Mouse (Mus musculus) MEL (cell line): ENCODE data around the gene 1500009C09Rik. TPM values are rescaled to one million over a fixed set of nuclear protein-coding genes. Genes with fewer than 3 reads are reported as not detected.

Experiments
- DNase-seq: peaks from one replicate; pipeline ENCODE4 v3.0.0; 2011; ENCODE audit warnings: low read depth, low spot score
- H3K27ac ChIP-seq: 2 replicates; pipeline ENCODE4 v1.5.1; 2012; ENCODE audit warnings: low read depth, mild to moderate bottlenecking, control low read depth, low read length, moderate library complexity; ENCODE audit not compliant: control insufficient read depth
- H3K27me3 ChIP-seq, 2 experiments: fragments of 150-350 bp in 1 of 2; sonication (generic) in 1 of 2; 2 replicates each; pipeline ENCODE4 v1.6.1; 2012; ENCODE audit warnings: low read length in 2 of 2, mild to moderate bottlenecking in 2 of 2, improper control_type of control experiment in 1 of 2, moderate library complexity in 1 of 2; ENCODE audit not compliant: insufficient read depth in 2 of 2, control insufficient read depth in 1 of 2
- H3K36me3 ChIP-seq, 2 experiments: 2 replicates each; pipeline ENCODE4 v1.6.1; 2012 to 2014; ENCODE audit warnings: low read length in 2 of 2, improper control_type of control experiment in 1 of 2, inconsistent platforms in 1 of 2, mild to moderate bottlenecking in 1 of 2; ENCODE audit not compliant: insufficient read depth in 2 of 2, control insufficient read depth in 1 of 2
- H3K4me1 ChIP-seq, 2 experiments: fragments of 150-350 bp in 1 of 2; sonication (generic) in 1 of 2; 2 replicates each; pipeline ENCODE4 v1.6.1; 2012; ENCODE audit warnings: low read length in 2 of 2, improper control_type of control experiment in 1 of 2, mild to moderate bottlenecking in 1 of 2; ENCODE audit not compliant: insufficient read depth in 2 of 2, control insufficient read depth in 1 of 2
- H3K4me3 ChIP-seq, 2 experiments: fragments of 150-350 bp in 1 of 2; sonication (generic) in 1 of 2; 2 replicates each; pipeline ENCODE4 v1.5.1; 2012; ENCODE audit warnings: low read depth in 2 of 2, low read length in 2 of 2, mild to moderate bottlenecking in 2 of 2, moderate library complexity in 2 of 2, control low read depth in 1 of 2, improper control_type of control experiment in 1 of 2; ENCODE audit not compliant: control insufficient read depth in 1 of 2, insufficient read depth in 1 of 2
- H3K79me2 ChIP-seq: 2 replicates; pipeline ENCODE4 v1.6.1; 2012; ENCODE audit warnings: mild to moderate bottlenecking, low read length, moderate library complexity; ENCODE audit not compliant: control insufficient read depth, poor library complexity, insufficient read depth
- H3K9ac ChIP-seq: 2 replicates; pipeline ENCODE4 v1.6.1; 2012; ENCODE audit warnings: low read depth, mild to moderate bottlenecking, control low read depth, low read length, moderate library complexity; ENCODE audit not compliant: control insufficient read depth, poor library complexity, severe bottlenecking
- H3K9me3 ChIP-seq: fragments of 150-350 bp; sonication (generic); replicated peaks from 2 replicates; pipeline ENCODE4 v1.6.1; 2012; ENCODE audit warnings: mild to moderate bottlenecking, low read length, improper control_type of control experiment, moderate library complexity; ENCODE audit not compliant: insufficient read depth
- BHLHE40 ChIP-seq: IDR thresholded peaks from 2 replicates; pipeline ENCODE4 v1.6.1; 2012; ENCODE audit warnings: low read depth, mild to moderate bottlenecking, inconsistent platforms, low read length, improper control_type of control experiment, borderline replicate concordance
- CHD2 ChIP-seq: IDR thresholded peaks from 2 replicates; pipeline ENCODE4 v1.6.1; 2011; ENCODE audit warnings: low read length, improper control_type of control experiment
- E2F4 ChIP-seq: IDR thresholded peaks from 2 replicates; pipeline ENCODE4 v1.6.1; 2011; ENCODE audit warnings: low read depth, low read length, improper control_type of control experiment, borderline replicate concordance
- EP300 ChIP-seq, 2 experiments: IDR thresholded peaks; 2 replicates each; pipeline ENCODE4 v1.6.1; 2011; ENCODE audit warnings: improper control_type of control experiment in 2 of 2, low read length in 2 of 2, low read depth in 1 of 2, mild to moderate bottlenecking in 1 of 2
- GABPA ChIP-seq: IDR thresholded peaks from 2 replicates; pipeline ENCODE4 v1.6.1; 2012; ENCODE audit warnings: low read depth, mild to moderate bottlenecking, inconsistent platforms, low read length, improper control_type of control experiment, moderate library complexity
- GATA1 ChIP-seq: IDR thresholded peaks from 2 replicates; pipeline ENCODE4 v1.6.1; 2011; ENCODE audit warnings: low read depth, low read length, improper control_type of control experiment
- JUND ChIP-seq: IDR thresholded peaks from 2 replicates; pipeline ENCODE4 v1.6.1; 2011; ENCODE audit warnings: low read depth, mild to moderate bottlenecking, improper control_type of control experiment, low read length
- MAX ChIP-seq: IDR thresholded peaks from 2 replicates; pipeline ENCODE4 v1.6.1; 2011; ENCODE audit warnings: low read length, improper control_type of control experiment
- MAZ ChIP-seq: IDR thresholded peaks from 2 replicates; pipeline ENCODE4 v1.6.1; 2012; ENCODE audit warnings: low read depth, mild to moderate bottlenecking, inconsistent platforms, low read length, improper control_type of control experiment
- MYC ChIP-seq: IDR thresholded peaks from 2 replicates; pipeline ENCODE4 v1.6.1; 2011; ENCODE audit warnings: low read depth, mild to moderate bottlenecking, low read length, improper control_type of control experiment, moderate library complexity
- NELFE ChIP-seq: IDR thresholded peaks from 2 replicates; pipeline ENCODE4 v1.6.1; 2011; ENCODE audit warnings: low read depth, low read length, improper control_type of control experiment
- POLR2AphosphoS2 ChIP-seq: IDR thresholded peaks from 2 replicates; pipeline ENCODE4 v1.6.1; 2011; ENCODE audit warnings: low read length, improper control_type of control experiment
- RAD21 ChIP-seq: IDR thresholded peaks from 2 replicates; pipeline ENCODE4 v1.6.1; 2011; ENCODE audit warnings: mild to moderate bottlenecking, low read depth, low read length, improper control_type of control experiment
- RCOR1 ChIP-seq: IDR thresholded peaks from 2 replicates; pipeline ENCODE4 v1.6.1; 2012; ENCODE audit warnings: low read depth, mild to moderate bottlenecking, inconsistent platforms, low read length, improper control_type of control experiment
- SIN3A ChIP-seq: IDR thresholded peaks from 2 replicates; pipeline ENCODE4 v1.6.1; 2012; ENCODE audit warnings: low read length, improper control_type of control experiment, inconsistent platforms
- TAL1 ChIP-seq: IDR thresholded peaks from 2 replicates; pipeline ENCODE4 v1.6.1; 2012; ENCODE audit warnings: mild to moderate bottlenecking, inconsistent platforms, low read length, moderate library complexity, mixed read lengths
- USF1 ChIP-seq: IDR thresholded peaks from 2 replicates; pipeline ENCODE4 v1.6.1; 2014; ENCODE audit warnings: low read depth, mild to moderate bottlenecking, inconsistent platforms, low read length, improper control_type of control experiment, moderate library complexity
- ZKSCAN1 ChIP-seq: IDR thresholded peaks from 2 replicates; pipeline ENCODE4 v1.6.1; 2012; ENCODE audit warnings: low read depth, mild to moderate bottlenecking, inconsistent platforms, low read length, improper control_type of control experiment, moderate library complexity
- ZMIZ1 ChIP-seq: IDR thresholded peaks from 2 replicates; pipeline ENCODE4 v1.6.1; 2012; ENCODE audit warnings: low read depth, mild to moderate bottlenecking, inconsistent platforms, low read length, improper control_type of control experiment, moderate library complexity
- polyA plus RNA-seq, 2 experiments: library from polyadenylated mRNA; stranded (reverse) in 1 of 2; unstranded in 1 of 2; fragments of >175 nt in 1 of 2; fragments of >200 nt in 1 of 2; gene quantifications; 2 replicates each; pipeline versions ENCODE4 v1.2.1 to v1.2.4; 2012; ENCODE audit warnings: low replicate concordance in 2 of 2, low read depth in 1 of 2; ENCODE audit not compliant: insufficient read length in 2 of 2, insufficient read depth in 1 of 2, missing spikeins in 1 of 2
- total RNA-seq: library from RNA; depleted of rRNA; stranded (reverse); fragments of 300-350 nt; gene quantifications from 2 replicates; pipeline ENCODE4 v1.2.3, GENCODE M21; 2012

The 1500009C09Rik gene
- total and polyA plus RNA-seq, 3 experiments, result not detected

- TF ChIP-seq GATA1 (no peak), TAL1 (no peak), BHLHE40 (no peak), CHD2 (no peak), SIN3A (no peak), ZMIZ1 (no peak), E2F4 (no peak), ZKSCAN1 (no peak), POLR2AphosphoS2 (no peak), GABPA (no peak), JUND (no peak), USF1 (no peak), MAX (no peak), EP300 (IDR thresholded peaks at IDR 0.05; ENCODE audit: low read depth in 1 of 2, low read length in 2 of 2) (no peak)
- H3K36me3 ChIP-seq, result no peaks in the 10 kb centered on the region
- no peaks in the 10 kb centered on the region for H3K4me1 ChIP-seq
- H3K79me2 ChIP-seq, result no peaks in the 10 kb centered on the region
- no peak overlapping the region for H3K9ac ChIP-seq
- no peak for DNase-seq
- H3K27ac ChIP-seq, result no peak overlapping the region
- no peaks in the 10 kb centered on the region for H3K9me3 ChIP-seq
- H3K27me3 ChIP-seq, result no peaks in the 10 kb centered on the region
- H3K4me3 ChIP-seq, result no peak overlapping the region
These were observed 23.0 kb downstream of the 1500009C09Rik start for GRCm38 (mm10) chr15:82274927-82275901.

- Histone ChIP-seq H3K9me3 (no peaks in the 10 kb centered on the region), H3K27ac (no peak overlapping the region), H3K4me3 (no peak overlapping the region), H3K27me3 (no peaks in the 10 kb centered on the region), H3K79me2 (no peaks in the 10 kb centered on the region), H3K9ac (no peak overlapping the region), H3K4me1 (no peaks in the 10 kb centered on the region), H3K36me3 (no peaks in the 10 kb centered on the region)
- no peak for DNase-seq
- no peak for TF ChIP-seq USF1
- no peak for TF ChIP-seq TAL1
- no peak for TF ChIP-seq RAD21
- TF ChIP-seq RCOR1, result no peak
- no peak for TF ChIP-seq SIN3A
- no peak for TF ChIP-seq MYC
- TF ChIP-seq GATA1, result no peak
- no peak for TF ChIP-seq MAX
- no peak for TF ChIP-seq MAZ
- TF ChIP-seq CHD2, result no peak
- TF ChIP-seq NELFE, result no peak
These were observed 25.4 kb downstream of the 1500009C09Rik start for GRCm38 (mm10) chr15:82277591-82277990.
